Mouse (Mus musculus) A20 (cell line): Measurements from ENCODE around the gene Tecpr1.

Source experiments
- DNase-seq: peaks from one replicate; pipeline ENCODE4 v3.0.0-alpha.2; 2011; ENCODE audit warnings: low read depth, low spot score

Gene Tecpr1

GRCm38 (mm10) chr5:144223503-144223862, at the start of gene Tecpr1:
Gene Tecpr1 (minus strand): TSS chr5:144223615.
- DNase-seq, result peak; percentile 95

GRCm38 (mm10) chr5:144271772-144272171, 48.4 kb upstream of the Tecpr1 start:
- no peak for DNase-seq

- no peak for DNase-seq
Measured at GRCm38 (mm10) chr5:144271118-144271517, 47.7 kb upstream of the Tecpr1 start.

GRCm38 (mm10) chr5:144270420-144270819, 47.0 kb upstream of the Tecpr1 start:
- DNase-seq, result no peak

GRCm38 (mm10) chr5:144269926-144270325, 46.5 kb upstream of the Tecpr1 start:
- no peak for DNase-seq

- peak; percentile 64 for DNase-seq
Measured at GRCm38 (mm10) chr5:144267535-144268241, 44.3 kb upstream of the Tecpr1 start.

- DNase-seq, result no peak
Measured at GRCm38 (mm10) chr5:144263496-144263895, 40.1 kb upstream of the Tecpr1 start.

GRCm38 (mm10) chr5:144263082-144263481, 39.7 kb upstream of the Tecpr1 start:
- no peak for DNase-seq

GRCm38 (mm10) chr5:144261829-144262228, 38.4 kb upstream of the Tecpr1 start:
- no peak for DNase-seq

GRCm38 (mm10) chr5:144261309-144261708, 37.9 kb upstream of the Tecpr1 start:
- no peak for DNase-seq

GRCm38 (mm10) chr5:144260464-144260863, 37.0 kb upstream of the Tecpr1 start:
- no peak for DNase-seq

- DNase-seq, result no peak
Measured at GRCm38 (mm10) chr5:144259228-144259627, 35.8 kb upstream of the Tecpr1 start.

- DNase-seq, result no peak
Measured at GRCm38 (mm10) chr5:144258687-144259086, 35.3 kb upstream of the Tecpr1 start.

- DNase-seq, result no peak
Measured at GRCm38 (mm10) chr5:144258131-144258611, 34.8 kb upstream of the Tecpr1 start.

GRCm38 (mm10) chr5:144257451-144258110, 34.2 kb upstream of the Tecpr1 start:
- no peak for DNase-seq

GRCm38 (mm10) chr5:144256888-144257287, 33.5 kb upstream of the Tecpr1 start:
- no peak for DNase-seq

- DNase-seq, result no peak
Measured at GRCm38 (mm10) chr5:144256541-144256870, 33.1 kb upstream of the Tecpr1 start.

GRCm38 (mm10) chr5:144255632-144256540, 32.5 kb upstream of the Tecpr1 start:
- DNase-seq, result peak; percentile 59

GRCm38 (mm10) chr5:144254811-144255631, 31.6 kb upstream of the Tecpr1 start:
- peak; percentile 91 for DNase-seq

- peak; percentile 68 for DNase-seq
Measured at GRCm38 (mm10) chr5:144254122-144254810, 30.9 kb upstream of the Tecpr1 start.

- DNase-seq, result peak; percentile 26
Measured at GRCm38 (mm10) chr5:144253212-144253611, 29.8 kb upstream of the Tecpr1 start.
